Mouse (Mus musculus) frontal cortex, postnatal 14 days (tissue): Measurements from ENCODE around the gene Hcn3.

ENCODE experiments used
- DNase-seq, 2 experiments: peaks; one replicate each; pipeline ENCODE4 v3.0.0; 2022; ENCODE audit warnings: low spot score in 2 of 2

Gene Hcn3

GRCm38 (mm10) chr3:89100811-89101210 lies 59.2 kb downstream of the Hcn3 start, which contains the start of gene Gm43738:
Gene Gm43738 (minus strand): TSS chr3:89101099.
- DNase-seq, result no peak
